Mouse (Mus musculus): Measurements from ENCODE around the gene Tor1aip2. TPM values are rescaled to one million over a fixed set of nuclear protein-coding genes. Genes with fewer than 3 reads are reported as not detected.

Tor1aip2 gene
- total RNA-seq (2021): 10 to 100 TPM; 53.6 to 55.9 TPM
- long read RNA-seq, experiment 1, transcript Tor1aip2-202 (2 exons, 2,529 nt): major isoform, 14 of 30 reads
- long read RNA-seq, experiment 1, partial matches to known transcripts: 1 of 30 reads
- long read RNA-seq, experiment 1, other reads (novel, unspliced or antisense): 13 of 30 reads
- long read RNA-seq, experiment 2, transcript Tor1aip2-202 (2 exons, 2,529 nt): major isoform, 8 of 30 reads
- long read RNA-seq, experiment 2, partial matches to known transcripts: 0 of 30 reads
- long read RNA-seq, experiment 2, other reads (novel, unspliced or antisense): 17 of 30 reads

DNA sequence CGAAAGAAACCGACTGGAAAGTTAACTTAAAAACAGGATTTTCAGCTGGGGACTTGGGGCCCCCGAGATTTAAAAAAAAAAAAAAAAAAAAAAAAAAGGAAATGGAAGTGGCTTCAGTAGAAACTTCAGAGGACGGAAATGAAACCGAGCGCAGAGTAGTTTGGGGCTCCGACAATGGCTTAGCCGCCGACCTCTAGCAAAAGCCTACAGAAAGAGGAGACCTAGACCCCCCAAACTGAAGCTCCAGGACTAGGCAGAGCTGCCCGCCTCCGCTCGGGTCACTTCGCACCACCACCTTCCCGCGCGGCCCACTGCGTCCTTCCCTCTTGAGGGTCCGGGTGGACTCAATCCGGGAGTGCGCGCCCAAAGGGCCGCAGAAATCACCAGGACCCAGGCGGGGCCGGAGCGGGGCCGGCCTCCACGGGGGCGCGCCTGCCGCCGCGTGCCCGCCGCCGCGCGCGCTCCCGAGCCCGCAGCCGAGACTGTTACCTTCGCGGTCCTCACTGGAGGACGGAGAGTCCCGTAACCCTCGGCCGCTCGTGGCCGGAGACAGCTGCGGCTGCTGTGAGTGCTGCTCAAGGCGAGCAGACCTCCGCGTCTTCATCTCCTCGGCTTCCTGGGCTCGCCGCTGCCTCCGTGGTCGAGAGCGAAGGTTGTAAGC lies at the start of gene Tor1aip2:
Tor1aip2 (plus strand) TSS at position 135 of the 661 bp plus-strand sequence.
- intact Hi-C loops (cut with DNase I): no loop called here
- DNase-seq (ENCODE audit: low spot score in 2 of 2): peak; percentile 66 to 69

DNA sequence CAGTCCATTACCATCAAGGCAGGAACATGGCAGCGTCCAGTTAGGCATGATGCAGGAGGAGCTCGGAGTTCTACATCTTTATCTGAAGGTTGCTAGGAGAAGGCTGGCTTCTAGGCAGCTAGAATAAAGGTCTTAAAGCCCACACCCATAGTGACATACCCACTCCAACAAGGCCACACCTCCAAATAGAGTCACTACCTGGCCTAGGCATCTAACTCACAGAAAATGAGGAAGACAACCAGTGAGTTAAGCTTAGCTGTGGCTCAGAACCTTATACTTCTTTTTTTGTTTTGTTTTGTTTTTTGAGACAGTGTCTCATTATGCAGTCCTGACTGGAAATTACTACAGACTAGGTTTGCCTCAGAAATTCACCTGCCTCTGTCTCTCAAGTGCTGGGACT lies 47.6 kb upstream of the Tor1aip2 start:
- intact Hi-C loops (cut with DNase I): no loop called here
- no peak for DNase-seq (ENCODE audit: low spot score in 2 of 2)

DNA sequence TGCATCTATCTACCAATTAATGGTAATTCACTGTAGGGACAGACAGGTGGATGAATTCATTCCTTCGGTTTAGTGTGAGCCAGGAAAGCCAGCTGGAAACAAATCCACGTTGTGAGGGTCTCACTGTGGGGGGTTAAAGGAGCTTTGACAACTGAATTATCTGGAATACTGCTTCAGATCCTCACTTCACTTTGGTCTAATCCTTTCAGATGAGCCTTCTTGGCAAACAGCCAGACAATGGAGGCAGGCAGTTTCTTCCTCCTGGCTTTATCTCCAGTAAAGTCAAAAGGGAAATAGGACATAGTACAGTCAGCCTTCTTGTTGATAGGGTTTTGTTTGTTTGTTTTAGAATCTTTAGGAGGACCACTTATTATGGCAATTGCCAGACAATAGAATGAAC lies 45.8 kb upstream of the Tor1aip2 start:
- DNase-seq (ENCODE audit: low spot score in 2 of 2): no peak
- intact Hi-C loops (cut with DNase I): no loop called here

GRCm38 (mm10) chr1:155990391-155990790 lies 44.8 kb upstream of the Tor1aip2 start:
- intact Hi-C loops (cut with DNase I): no loop called here
- no peak for DNase-seq (ENCODE audit: low spot score in 2 of 2)

GRCm38 (mm10) chr1:155994524-155994923 lies 40.7 kb upstream of the Tor1aip2 start:
- intact Hi-C loops (cut with DNase I): no loop called here
- no peak for DNase-seq (ENCODE audit: low spot score in 2 of 2)

DNA sequence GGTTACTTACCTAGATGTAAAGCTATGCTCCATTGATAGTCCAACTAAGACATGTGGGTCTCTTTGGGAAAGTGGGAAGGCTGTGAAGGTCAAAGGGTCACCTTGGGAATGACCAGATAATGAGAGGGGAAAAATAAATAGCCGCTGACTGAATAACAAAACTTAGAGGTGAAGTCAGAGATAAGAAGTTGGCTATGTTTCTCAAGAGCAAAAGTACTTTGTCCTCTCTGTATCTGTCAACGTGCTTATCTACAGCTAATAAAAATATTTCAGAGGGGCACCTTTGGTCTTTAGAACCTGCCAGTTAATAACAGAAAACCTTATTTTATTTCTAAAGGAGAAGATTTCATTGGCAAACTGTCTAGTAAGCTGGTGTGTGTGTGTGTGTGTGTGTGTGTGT lies 39.6 kb upstream of the Tor1aip2 start:
- no peak for DNase-seq (ENCODE audit: low spot score in 2 of 2)
- intact Hi-C loops (cut with DNase I): no loop called here

DNA sequence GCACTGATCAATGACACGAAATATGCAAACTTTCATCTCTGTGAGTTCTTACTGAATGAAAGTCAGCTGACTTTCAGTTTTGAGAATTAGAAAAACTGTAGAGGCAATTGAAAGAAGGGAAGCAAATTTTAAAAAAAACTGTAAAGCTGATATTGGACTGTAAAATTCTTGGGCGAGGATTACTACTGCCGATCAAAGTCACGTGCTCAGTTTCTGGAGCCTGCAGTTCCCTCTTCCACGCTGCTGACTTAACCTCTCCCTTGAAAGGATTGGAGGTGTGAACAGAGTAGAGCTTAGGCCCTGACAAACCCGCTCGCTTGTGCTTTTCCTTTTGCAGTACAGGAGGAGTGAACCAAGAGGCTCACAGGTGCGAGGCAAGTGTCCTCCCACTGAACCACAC lies 32.8 kb upstream of the Tor1aip2 start:
- intact Hi-C loops (cut with DNase I): no loop called here
- DNase-seq (ENCODE audit: low spot score in 2 of 2): no peak

- intact Hi-C loops (cut with DNase I): no loop called here
- DNase-seq (ENCODE audit: low spot score in 2 of 2): no peak
These were observed 31.8 kb upstream of the Tor1aip2 start for GRCm38 (mm10) chr1:156003201-156003935.

DNA sequence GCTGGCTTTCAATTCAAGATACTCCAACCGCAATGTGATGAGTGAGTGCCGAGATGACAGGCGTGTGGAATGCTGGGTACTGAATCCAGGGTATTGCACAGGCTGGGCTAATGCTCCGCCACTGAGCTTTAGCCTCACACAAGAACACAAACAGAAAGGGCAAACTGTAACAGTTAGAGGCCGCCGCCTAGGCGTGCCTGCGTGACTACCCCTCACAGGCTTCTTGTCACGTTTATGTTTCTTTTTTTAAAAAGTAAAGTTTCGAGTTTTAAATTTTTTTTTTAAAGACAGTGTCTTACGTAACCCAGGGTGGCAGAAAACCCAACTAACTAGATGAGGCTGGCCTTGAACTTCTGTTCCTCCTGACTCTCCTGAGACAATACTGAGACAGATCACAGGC lies 29.3 kb upstream of the Tor1aip2 start:
- intact Hi-C loops (cut with DNase I): no loop called here
- no peak for DNase-seq (ENCODE audit: low spot score in 2 of 2)

DNA sequence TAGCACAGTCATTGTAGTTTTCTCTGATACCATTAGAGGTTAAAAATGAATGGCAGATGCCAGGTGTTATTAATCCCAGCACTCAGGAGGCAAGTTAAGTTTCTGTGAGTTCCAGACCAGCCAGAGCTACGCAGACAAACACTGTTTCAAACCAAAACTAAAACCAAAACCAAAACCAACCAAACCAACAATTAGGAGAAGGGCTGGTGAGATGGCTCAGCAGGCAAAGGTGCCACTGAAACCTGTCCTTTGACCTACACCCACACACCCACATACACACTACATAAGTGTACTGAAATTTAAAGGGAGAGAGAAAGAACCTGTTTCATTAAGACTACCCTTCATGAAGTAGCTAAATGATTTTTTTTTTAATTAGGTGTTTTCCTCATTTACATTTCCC lies 26.2 kb upstream of the Tor1aip2 start:
- intact Hi-C loops (cut with DNase I): no loop called here
- DNase-seq (ENCODE audit: low spot score in 2 of 2): no peak

- intact Hi-C loops (cut with DNase I): no loop called here
- no peak for DNase-seq (ENCODE audit: low spot score in 2 of 2)
These were observed 15.4 kb upstream of the Tor1aip2 start for GRCm38 (mm10) chr1:156019800-156020199.

DNA sequence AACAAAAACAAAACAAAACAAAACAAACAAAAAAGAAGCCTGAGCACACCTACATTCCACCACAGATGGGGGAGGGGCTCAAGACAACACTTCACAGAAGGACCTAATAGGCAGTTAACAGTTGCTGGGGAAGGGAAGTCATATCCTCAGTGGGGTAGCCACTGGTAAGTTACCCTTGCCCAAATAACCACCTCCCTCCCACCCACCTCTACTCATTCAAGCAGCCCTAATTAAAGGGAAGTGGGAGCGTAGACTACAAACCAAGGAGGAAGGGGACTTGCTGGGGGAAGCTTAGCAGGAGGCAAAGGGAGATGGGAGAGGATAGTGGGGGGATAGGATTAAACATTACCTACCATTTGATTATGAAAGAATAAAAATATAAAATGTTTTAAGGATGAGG lies 14.8 kb upstream of the Tor1aip2 start:
- DNase-seq (ENCODE audit: low spot score in 2 of 2): no peak
- intact Hi-C loops (cut with DNase I): no loop called here

DNA sequence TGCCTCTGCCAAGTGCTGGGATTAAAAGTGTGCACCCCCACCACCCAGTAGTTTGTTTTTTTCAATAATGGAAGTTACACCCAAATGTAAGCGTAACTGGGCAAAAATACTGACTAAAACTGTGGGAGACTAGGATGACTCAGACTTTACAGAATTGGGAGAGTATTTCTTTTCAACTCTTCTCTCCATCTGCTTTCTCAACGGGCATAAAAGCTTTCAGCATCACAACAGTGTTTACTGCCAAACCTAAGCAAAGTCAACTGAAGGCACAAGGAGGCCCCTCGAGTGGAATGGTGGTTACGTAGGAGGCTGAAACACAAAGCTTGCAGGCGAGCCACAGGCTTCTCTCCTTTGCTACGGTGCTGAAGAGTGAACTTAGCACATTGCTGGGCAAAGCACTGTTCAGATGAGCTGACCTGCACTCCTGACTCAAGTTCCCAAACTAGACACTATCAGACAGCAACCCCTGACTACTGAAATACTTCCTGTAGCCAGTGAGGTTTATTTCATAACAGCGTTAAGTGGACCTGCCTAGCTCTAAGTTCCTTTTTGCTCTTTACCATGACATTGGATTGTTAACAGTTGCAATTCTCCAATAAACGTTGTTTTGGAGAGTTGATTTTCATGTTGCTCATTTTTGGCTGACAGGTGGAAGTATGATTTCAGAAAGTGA lies 10.2 kb upstream of the Tor1aip2 start:
- no peak for DNase-seq (ENCODE audit: low spot score in 2 of 2)
- intact Hi-C loops (cut with DNase I): no loop called here

GRCm38 (mm10) chr1:156027849-156028248 lies 7.4 kb upstream of the Tor1aip2 start:
- intact Hi-C loops (cut with DNase I): no loop called here
- no peak for DNase-seq (ENCODE audit: low spot score in 2 of 2)

GRCm38 (mm10) chr1:156028340-156028975 lies 6.7 kb upstream of the Tor1aip2 start:
- intact Hi-C loops (cut with DNase I): no loop called here
- no peak for DNase-seq (ENCODE audit: low spot score in 2 of 2)

GRCm38 (mm10) chr1:156033921-156034320 lies 1.3 kb upstream of the Tor1aip2 start:
- DNase-seq (ENCODE audit: low spot score in 2 of 2): no peak
- intact Hi-C loops (cut with DNase I): no loop called here

- intact Hi-C loops (cut with DNase I): no loop called here
- DNase-seq (ENCODE audit: low spot score in 2 of 2): no peak
These were observed 542 bp upstream of the Tor1aip2 start for GRCm38 (mm10) chr1:156034661-156035060.

- intact Hi-C loops (cut with DNase I): loop anchor here (2.0 kb wide), 1 partner anchor 63 kb away; the partner anchor contains the start of gene Cep350
These were observed 931 bp downstream of the Tor1aip2 start, which contains the start of gene Tor1aip1 for GRCm38 (mm10) chr1:156035930-156036737. TSS of gene Tor1aip1 (minus strand) at chr1:156036480.

More at GRCm38 (mm10) chr1:156035930-156036737, 931 bp downstream of the Tor1aip2 start, which contains the start of gene Tor1aip1:
- peak; percentile 97 to 98 for DNase-seq (ENCODE audit: low spot score in 2 of 2)
